Mouse (Mus musculus) lung, adult 18-20 months (tissue): ENCODE results near the gene 4921507P07Rik.
"Not testable (repeated sequence)": the region's sequence is repeated elsewhere in the genome, so short reads cannot be mapped to it uniquely, and the experiment has no call there.

ENCODE experiments used
- DNase-seq, 2 experiments: peaks; one replicate each; pipeline ENCODE4 v3.0.0; 2022; ENCODE audit warnings: mixed read lengths in 2 of 2

4921507P07Rik gene

DNA sequence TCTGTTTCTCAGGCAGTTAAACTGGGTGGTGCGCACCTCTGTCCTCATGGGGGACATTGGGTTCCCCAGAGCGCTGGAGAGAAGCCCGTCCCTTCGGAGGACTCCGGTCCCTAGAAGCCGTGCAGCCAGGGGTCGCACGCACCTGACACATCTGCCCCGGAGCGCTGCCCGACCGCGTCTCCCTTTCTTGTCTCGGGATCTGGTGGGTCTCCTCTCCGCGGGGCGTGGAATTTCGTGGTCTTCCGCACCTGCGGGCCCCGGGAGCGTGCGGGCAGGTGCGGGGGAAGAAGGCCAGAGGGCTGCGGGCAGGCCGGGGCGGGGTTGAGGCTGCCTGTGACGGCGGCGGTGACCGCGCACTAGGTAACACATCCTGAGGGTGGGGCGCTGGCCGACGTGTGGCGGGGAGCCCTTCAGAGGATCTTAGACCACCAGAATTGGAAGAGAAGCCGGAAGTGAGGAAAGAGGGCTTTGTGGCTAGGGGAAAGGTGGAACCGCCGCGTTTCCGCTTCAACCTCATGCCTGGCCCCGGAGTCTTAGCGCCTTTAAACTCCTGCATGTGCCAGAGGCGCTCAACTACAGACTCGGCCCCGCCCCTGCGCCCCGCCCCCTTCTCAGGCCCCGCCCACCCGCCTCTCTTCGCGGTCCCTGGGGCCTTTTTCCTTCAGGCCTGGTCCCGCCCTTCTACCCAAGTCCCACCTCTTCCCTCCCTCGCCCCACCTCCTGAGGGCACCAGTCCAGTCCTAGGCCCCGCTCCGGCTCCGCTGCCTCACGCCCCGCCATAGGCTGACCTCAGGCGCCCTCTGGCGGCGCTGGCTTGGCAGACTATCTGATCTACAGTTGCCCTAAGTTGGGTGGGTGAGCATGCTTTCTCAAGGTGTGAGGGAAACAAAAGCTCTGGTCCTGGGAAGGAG lies at the start of gene 4921507P07Rik:
Gene 4921507P07Rik (minus strand): TSS at position 332 of the 911 bp plus-strand sequence.
- peak; percentile 96 to 98 for DNase-seq

DNA sequence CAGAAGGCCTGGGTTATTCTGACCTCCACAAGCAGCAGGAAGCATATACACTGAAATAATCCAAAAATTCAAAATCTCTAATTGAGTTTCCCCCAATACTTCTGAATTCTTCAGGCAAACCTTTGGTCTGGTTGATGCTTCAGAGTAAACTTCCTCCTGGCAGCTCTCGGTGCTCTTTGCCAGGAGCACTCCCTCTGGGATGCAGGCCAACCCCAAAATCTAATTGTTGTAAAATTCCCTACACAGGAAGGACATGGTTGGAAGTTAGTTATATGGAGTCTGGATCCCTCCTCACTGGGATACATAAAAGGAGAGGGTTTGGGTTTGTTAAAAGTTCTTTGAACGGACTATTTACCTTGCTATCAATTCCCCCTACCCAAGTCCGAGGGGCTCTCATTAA lies 48.3 kb upstream of the 4921507P07Rik start:
- DNase-seq: no peak

DNA sequence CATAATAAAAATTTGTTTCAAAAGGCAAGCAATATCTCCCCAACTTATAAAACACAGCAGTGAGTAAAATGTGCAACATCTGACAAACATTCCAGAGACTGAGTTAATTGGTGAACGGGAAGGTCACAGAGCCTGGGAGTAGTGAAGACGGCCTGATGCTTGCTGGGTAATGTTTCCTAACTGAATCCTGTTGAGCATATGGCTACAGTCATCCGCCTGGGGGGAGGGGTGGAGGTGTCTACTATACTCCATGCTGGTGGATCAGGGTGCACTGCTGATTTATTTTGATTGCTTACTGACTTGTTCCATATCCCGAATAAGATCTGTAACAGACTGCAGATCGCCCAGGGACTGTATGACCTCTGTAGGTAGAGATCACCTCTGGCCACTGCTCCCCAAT lies 45.5 kb upstream of the 4921507P07Rik start:
- DNase-seq: no peak

DNA sequence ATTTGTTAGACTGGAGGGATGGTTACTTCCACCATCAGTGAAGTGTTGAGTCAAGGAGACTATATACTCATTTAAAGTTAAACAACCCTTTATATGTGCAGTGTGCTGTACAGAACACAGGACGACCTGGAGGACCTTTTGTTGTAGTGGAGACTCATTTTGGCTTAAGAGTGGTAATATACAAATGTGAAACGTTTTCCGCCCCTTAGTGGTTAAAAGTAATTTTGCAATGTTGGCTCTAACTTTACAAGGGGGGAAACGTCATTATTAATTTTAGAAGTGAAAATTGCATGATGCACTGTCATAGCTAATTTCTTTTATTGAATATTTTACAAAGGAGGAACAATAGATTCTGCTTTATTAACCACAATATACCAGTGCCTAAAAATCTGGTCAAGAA lies 43.9 kb upstream of the 4921507P07Rik start:
- DNase-seq: no peak

DNA sequence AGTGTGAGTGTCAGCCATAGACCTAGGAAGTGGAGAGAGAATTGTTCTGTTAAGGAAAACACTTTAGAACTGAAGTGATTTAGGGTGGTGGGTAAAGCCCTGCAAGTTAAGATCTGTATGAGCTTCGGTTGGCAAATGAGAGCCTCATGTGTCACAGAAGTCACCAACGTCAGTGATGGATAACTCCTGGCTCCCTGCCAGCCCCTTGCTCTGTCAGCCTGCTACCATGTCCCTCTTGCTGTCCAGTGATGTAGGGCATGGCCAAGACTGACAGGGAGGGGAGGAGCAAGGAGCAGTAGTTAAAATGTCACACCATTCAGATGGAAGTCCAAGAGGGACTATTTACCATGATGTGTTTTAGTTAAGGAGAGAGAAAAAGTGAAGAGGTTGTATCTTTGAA lies 43.2 kb upstream of the 4921507P07Rik start:
- no peak for DNase-seq

DNA sequence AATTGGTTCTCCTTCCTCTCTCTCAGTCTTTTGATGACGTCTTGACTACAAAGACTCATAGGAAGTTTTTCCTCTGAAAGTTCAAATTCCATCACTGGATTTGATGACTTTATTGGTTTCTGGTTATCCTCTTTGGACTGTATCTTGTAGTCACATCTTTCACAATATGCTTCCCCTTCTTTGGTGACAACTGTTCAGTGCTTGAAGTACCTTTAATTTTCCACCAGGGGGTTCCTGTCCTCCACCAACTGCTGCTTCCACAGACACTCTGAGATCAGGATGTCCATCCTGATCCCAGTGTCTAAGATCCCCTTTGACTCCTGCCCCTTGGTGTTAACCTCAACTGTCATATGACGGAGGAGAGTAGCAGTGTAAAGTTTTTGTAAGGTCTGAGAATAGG lies 29.7 kb upstream of the 4921507P07Rik start:
- not testable (repeated sequence) for DNase-seq

DNA sequence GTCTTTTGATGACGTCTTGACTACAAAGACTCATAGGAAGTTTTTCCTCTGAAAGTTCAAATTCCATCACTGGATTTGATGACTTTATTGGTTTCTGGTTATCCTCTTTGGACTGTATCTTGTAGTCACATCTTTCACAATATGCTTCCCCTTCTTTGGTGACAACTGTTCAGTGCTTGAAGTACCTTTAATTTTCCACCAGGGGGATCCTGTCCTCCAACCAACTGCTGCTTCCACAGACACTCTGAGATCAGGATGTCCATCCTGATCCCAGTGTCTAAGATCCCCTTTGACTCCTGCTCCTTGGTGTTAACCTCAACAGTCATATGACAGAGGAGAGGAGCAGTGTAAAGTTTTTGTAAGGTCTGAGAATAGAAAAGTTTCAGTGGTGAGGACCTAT lies 21.8 kb upstream of the 4921507P07Rik start:
- DNase-seq: not testable (repeated sequence)

DNA sequence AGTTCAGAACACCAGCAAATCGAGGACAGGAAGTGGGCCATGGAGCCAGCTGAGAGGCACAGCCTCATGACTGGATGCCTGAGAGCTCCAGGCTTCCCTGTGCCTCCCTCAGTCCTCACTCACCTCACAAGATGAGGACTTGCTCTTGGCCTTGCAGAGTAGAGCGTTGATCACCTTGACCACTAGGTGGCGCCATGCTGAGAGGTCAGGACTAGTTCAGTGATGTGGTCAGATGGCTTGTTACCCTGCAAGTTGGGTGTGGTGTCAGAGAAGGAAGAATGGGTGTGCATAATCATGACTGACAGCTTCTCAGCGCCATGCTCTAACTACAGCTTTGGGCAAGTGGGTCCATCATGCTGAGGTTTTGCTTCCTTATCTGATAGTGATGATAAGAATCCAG lies 5.2 kb upstream of the 4921507P07Rik start:
- peak; percentile 25 to 55 for DNase-seq

DNA sequence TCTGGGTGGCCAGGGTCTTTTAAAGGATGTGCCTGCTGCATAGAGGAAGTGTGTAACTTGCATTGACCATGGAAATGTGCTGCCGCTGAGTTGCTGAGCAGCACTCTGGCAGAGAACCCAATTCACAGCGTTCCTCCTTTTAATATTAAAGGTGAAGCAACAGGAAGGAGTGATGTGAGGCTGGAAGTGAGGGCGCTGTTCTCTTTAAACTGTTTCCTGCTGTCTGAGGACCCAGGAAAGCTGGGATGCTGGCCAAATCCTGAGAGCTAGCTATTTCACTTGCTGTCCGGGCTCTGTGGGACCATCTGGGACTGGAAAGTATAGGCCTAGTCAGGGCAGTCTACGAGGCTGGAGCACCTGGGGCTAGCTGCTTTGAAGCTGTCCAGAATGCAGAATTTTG lies 2.1 kb upstream of the 4921507P07Rik start:
- DNase-seq: peak; percentile 44 to 66

DNA sequence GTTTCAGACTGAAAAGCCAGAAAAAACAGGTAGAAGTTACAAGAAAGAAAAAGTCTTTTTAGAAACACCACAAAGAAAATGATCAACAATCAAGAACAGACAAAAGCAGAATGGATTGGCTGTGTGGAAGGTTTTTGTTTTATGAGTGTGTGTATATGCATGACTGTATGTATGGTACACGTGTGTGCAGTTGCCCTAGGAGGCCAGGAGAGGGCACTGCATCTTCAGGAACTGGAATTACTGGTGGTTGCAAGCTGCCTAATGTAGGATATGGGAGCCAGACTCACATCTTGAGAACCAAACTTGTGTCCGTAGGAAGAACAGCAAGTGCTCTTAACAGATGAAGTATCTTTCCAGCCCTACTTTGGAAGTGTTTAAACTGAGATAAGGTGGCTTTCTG lies 2.1 kb downstream of the 4921507P07Rik start:
- no peak for DNase-seq

DNA sequence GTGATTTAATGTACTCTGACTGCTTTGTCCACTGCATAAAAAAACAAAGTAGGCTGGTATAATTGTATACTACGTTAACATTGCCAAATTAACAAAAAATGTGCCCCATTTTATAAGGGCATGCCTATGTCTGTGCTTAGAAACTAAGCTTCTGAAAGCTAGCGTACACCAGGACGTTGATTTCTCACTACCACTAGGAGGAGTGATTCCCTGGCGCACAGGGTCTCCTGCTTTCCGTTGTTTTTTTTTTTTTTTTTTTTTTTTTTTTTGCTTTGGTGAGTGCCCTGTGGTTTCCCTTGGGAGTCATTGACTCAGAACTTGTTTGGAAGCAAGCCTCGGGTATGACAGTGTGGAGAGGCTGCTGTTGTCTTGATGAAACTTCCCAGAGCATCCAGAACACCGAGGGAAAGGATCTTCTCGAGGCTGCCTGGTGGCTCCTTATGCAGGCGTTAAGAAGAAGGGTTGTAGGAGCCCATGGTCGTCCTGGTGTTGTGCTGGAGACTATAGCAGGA lies 3.0 kb downstream of the 4921507P07Rik start:
- DNase-seq: no peak

DNA sequence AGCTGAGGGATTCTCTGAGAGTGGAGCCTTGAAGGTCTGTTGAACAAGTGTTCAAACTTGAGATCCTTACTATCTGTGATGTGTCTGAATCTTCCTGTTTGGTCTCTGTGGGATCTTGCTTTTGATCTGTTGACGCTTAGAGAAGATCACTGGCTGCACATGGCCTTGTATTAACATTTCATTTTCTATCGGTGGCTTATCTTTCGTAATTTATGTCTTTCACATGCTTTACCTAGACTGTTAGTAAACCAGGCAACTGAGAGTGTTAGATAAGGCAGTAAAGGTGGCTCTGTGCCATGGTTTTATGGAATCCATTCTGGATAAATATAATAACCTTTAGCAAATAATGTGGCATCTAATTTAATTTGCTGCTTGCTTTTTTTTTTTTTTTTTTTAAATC lies 6.2 kb downstream of the 4921507P07Rik start:
- DNase-seq: no peak

DNA sequence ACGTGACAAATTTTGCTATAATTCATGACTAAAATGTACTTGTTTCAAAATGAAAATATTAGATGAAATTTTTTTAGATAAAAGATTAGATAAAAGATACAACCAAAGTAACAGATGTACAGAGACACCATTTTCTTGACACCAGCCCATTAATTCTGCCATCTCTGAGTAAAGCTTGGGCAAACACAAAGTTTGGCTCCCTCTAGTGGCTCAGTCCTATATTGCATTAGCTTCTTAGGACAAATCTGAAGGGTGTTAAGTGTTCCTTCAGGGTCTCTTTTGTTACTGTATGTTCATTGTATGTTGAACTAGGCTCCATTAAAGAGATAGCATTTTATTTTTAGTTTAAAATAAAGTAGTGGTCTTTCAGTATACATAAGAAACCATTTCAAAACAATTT lies 8.2 kb downstream of the 4921507P07Rik start:
- DNase-seq: peak in 1 of 2 experiments; percentile 62

DNA sequence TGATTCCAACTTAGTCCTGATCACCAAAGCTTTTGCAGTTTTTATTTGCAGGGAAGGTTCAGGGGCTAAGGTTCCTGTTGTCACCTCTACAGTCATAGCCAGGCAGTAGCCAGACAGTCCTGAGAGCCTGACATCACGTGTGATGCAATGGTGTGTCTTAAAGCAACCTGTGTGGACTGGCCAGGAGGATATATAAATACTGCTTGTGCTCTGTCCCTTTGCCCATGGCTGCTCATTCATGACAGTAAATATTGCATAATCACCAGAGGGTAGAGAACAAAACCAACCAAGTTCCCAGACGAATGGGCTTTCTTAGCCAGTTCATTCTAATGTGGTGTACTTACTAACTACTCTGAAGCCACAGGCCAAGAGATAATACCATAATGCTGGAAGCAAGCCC lies 9.0 kb downstream of the 4921507P07Rik start:
- no peak for DNase-seq

DNA sequence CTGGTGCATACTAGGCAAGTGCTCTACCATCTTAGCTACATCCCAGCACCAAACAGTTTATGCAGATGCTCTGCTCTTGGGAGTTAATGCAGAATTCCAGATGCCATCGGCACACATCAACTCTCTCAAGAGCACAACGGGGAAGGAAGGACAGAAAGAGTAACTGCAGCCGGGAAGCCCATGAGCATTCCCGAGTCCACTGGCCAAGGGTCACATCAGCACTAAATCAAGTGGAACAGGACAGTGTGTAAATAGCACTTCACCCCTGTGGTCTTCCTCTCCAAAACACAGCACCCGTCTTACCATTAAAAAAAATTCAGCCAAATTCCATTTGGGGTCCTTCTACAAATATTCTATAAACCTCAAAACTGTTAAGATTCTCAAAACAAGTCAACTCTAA lies 10.1 kb downstream of the 4921507P07Rik start:
- no peak for DNase-seq

DNA sequence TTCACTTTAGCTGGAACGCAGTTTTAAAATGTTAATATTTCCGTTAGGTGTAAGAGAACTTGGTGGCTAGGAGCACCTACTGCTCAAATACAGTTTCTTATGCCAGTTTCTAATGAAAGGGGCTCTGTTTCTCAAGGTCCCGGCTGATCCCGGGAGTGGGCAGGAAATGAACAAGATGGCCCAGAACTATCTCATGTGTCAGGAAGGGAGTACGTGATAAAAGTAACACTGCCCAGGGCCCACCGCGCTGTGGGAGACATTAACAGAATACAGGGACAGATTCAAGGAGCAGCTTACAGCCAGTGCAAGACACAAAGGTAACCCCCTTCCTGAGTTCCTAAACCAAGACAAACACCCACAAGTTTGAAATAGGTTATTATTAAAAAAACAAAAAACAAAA lies 10.7 kb downstream of the 4921507P07Rik start:
- no peak for DNase-seq

DNA sequence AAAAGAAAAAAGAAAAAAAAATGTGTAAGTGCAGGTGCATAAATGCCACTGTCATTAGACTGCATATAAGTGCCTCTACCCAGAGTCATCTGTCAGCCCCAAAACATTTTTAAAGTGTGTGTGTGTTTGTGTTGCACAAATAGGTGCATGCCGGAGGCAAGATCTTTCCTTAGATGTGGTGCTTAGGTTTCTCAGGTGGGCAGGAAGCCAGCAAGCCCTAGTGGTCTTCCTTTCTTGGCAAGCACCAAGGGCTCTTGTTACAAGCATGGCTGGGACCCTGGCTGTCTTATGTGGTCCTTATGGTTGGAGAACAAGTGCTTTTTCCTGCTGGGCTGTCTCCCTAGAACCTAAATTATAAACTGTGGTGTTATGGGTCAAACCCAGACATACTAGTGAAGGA lies 24.8 kb downstream of the 4921507P07Rik start:
- DNase-seq: no peak

DNA sequence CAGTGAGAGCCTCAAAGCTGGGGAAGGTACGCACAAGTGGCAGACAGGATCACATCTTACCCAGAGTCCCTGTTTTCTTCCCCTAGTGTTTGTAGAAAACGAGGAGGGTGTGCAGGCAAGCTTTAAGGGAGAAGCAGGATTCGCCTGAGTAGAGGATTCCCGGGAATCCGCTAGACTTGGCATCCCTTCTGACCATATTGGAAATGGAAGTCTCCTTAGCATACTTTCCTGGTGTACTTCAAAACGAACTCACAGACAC lies 29.5 kb downstream of the 4921507P07Rik start:
- no peak for DNase-seq

DNA sequence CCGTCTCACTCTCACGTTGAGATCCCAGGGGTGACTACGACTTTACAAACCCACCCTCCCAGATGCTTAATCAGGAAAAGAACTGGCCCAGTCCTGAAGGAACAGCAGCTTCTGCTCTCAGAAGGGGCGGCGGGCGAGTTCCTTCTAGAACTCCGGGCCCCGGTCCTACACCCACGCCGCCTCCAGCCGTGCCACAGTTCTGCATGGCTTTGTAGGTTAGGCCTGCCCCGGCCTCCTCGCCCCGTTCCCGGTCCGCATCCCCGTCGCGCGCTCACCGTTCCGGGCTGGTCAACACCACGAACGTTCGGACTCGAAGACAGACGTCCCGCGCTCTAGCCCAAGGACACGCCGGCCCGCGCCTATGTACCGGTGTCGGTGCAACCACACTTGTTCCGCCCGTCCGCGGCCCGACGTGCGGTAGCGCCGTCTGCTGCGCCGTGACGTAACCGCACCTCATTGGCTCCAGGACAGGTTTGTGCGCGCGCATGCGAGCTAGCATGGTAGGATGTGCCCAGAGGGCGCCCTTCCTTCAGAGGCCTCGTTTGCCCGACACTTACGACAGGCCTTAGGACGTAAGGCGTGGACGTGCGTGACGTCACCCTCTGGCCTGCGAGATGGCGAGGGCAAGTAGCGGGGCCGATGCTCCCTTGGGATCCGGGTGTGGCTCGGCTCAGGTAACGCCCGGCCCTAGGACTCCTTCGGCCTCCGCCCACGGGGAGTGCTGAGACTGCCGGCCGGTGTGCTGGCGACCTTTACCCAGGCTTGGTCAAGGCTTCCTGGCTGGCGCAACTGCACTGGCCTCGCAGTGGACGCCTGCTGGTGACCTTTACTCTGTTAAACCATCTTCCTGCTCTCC lies 30.1 kb downstream of the 4921507P07Rik start, which contains the start of gene Cycs:
Gene Cycs (minus strand): TSS at position 398 of the 856 bp plus-strand sequence.
- DNase-seq: peak; percentile 99

DNA sequence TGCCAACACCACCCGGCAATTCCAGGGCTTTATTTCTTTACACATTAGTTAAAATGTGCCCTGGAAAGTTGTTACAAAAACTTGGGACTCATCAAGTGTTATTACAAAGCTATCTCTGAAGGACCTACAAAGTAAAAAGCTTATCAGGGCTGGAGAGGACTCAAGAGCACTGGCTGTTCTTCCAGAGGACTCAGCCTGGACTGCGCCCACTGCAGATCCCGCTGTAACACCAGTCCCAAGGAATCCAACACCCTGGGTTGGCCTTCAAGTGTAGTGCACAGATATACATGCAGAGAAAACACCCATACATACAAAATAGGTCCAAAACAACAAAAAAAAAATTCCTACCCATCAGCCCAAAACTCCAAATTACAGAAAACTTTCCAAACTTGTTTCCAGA lies 32.8 kb downstream of the 4921507P07Rik start:
- DNase-seq: no peak

DNA sequence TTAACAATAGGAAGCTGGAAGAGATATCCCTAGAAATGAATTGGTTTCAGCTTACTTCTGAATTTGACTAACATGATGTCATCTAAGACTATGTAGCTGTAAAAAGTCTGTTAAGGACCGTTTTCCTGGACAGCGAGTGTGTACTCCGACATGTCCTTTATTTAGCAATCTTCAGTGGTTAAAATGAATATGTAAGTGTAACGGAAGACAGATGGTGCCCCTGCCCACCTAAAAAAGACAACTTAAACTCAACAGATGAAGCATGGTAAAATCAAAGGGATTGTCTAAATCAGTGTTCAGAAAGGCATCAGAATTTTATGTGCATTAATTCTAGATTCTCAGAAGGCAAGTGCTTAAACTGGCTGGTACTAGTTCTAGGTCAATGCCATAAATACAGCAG lies 34.0 kb downstream of the 4921507P07Rik start:
- DNase-seq: no peak

DNA sequence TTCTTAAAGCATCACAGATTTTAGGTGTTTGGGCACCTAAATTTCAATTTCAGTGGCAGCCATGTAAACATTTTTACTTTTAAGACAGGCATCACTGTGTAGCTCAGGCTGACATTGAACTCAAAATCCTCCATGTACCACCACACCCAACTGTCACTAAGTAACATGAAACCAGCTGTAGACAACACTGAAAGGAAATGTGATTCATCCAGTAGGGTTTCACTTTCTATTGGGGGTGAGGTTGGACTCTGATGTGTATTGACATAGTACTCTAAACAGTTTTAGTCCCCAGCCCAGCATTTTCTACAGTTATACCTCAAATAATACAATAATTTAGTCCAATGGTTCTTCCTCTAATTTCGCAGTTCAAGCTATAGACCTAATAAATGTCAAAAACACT lies 35.7 kb downstream of the 4921507P07Rik start:
- no peak for DNase-seq

DNA sequence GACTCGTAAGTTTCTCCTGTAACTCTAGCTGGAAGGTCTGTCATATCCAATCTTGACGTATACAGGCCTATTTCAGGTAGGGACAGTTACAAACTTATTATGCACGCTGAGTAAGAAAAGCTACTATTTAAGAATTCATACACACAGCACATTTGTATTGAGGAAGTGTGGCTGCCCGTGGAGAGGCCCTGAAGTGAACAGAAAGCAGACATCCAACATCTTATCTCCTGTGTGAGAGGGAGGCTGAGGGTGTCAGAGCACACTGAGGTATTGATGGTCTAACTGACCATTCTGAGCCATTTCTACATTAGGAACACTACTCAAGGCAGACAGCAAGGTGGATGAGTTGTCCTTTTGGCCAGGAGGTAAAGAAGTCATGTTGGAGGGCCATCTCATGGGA lies 37.6 kb downstream of the 4921507P07Rik start:
- DNase-seq: no peak

DNA sequence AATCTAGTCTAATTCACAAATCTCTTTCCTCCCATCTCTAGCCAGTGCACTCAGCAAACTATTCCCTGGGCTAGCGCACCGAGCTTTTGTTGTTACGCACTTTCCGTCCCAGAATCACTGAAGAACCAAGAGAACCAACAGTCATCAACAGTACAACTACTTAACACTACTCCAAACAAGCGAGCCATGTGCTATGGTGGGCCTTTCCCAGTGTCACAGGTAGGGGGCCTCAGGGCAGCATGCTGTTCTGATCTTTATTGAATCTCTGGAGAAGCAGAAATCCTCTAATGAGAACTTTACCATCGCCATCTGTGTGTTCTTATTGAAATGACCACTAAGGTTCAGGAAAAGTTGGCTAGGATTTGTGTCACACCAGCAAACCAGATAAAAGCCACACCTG lies 38.9 kb downstream of the 4921507P07Rik start:
- no peak for DNase-seq
